Mouse (Mus musculus): ENCODE measurements around the gene Ahnak. TPM values are rescaled to one million over a fixed set of nuclear protein-coding genes. Genes with fewer than 3 reads are reported as not detected.
"Not testable (repeated sequence)": the region's sequence is repeated elsewhere in the genome, so short reads cannot be mapped to it uniquely, and the experiment has no call there.

Ahnak gene
- total RNA-seq, 2 experiments from 2014 or later = 14.7 to 15.7 TPM

- no peak for DNase-seq (ENCODE audit: extremely low spot score in 1 of 2, low spot score in 1 of 2)
These were observed 21.2 kb upstream of the Ahnak start for GRCm38 (mm10) chr19:8967893-8968292.

- not testable (repeated sequence) for DNase-seq (ENCODE audit: extremely low spot score in 1 of 2, low spot score in 1 of 2)
These were observed 16.6 kb upstream of the Ahnak start for GRCm38 (mm10) chr19:8972491-8972890.

- no peak for DNase-seq (ENCODE audit: extremely low spot score in 1 of 2, low spot score in 1 of 2)
These were observed 14.4 kb upstream of the Ahnak start for GRCm38 (mm10) chr19:8974638-8975037.

GRCm38 (mm10) chr19:8975491-8975890 is 13.6 kb upstream of the Ahnak start:
- DNase-seq (ENCODE audit: extremely low spot score in 1 of 2, low spot score in 1 of 2) = no peak

GRCm38 (mm10) chr19:8976535-8976934 is 12.5 kb upstream of the Ahnak start:
- no peak for DNase-seq (ENCODE audit: extremely low spot score in 1 of 2, low spot score in 1 of 2)

- no peak for DNase-seq (ENCODE audit: extremely low spot score in 1 of 2, low spot score in 1 of 2)
These were observed 8.3 kb upstream of the Ahnak start for GRCm38 (mm10) chr19:8980771-8981170.

- DNase-seq (ENCODE audit: extremely low spot score in 1 of 2, low spot score in 1 of 2) = no peak
These were observed 7.5 kb upstream of the Ahnak start for GRCm38 (mm10) chr19:8981450-8982168.

- no peak for DNase-seq (ENCODE audit: extremely low spot score in 1 of 2, low spot score in 1 of 2)
These were observed 6.6 kb upstream of the Ahnak start for GRCm38 (mm10) chr19:8982303-8983149.

GRCm38 (mm10) chr19:8983150-8983650 is 5.9 kb upstream of the Ahnak start:
- no peak for DNase-seq (ENCODE audit: extremely low spot score in 1 of 2, low spot score in 1 of 2)

- no peak for DNase-seq (ENCODE audit: extremely low spot score in 1 of 2, low spot score in 1 of 2)
These were observed 4.7 kb upstream of the Ahnak start for GRCm38 (mm10) chr19:8984255-8984868.

GRCm38 (mm10) chr19:8985891-8986290 is 3.2 kb upstream of the Ahnak start:
- no peak for DNase-seq (ENCODE audit: extremely low spot score in 1 of 2, low spot score in 1 of 2)

GRCm38 (mm10) chr19:8987816-8988215 is 1.3 kb upstream of the Ahnak start:
- DNase-seq (ENCODE audit: extremely low spot score in 1 of 2, low spot score in 1 of 2) = no peak

GRCm38 (mm10) chr19:8988346-8989065 is 578 bp upstream of the Ahnak start:
- DNase-seq (ENCODE audit: extremely low spot score in 1 of 2, low spot score in 1 of 2) = no peak

- peak in 1 of 2 experiments; percentile 28 for DNase-seq (ENCODE audit: extremely low spot score in 1 of 2, low spot score in 1 of 2)
These were observed 715 bp downstream of the Ahnak start for GRCm38 (mm10) chr19:8989567-8990431.

- DNase-seq (ENCODE audit: extremely low spot score in 1 of 2, low spot score in 1 of 2) = no peak
These were observed 1.5 kb downstream of the Ahnak start for GRCm38 (mm10) chr19:8990432-8991102.

GRCm38 (mm10) chr19:8991245-8991870 is 2.3 kb downstream of the Ahnak start:
- no peak for DNase-seq (ENCODE audit: extremely low spot score in 1 of 2, low spot score in 1 of 2)

GRCm38 (mm10) chr19:8991871-8992735 is 3.0 kb downstream of the Ahnak start:
- DNase-seq (ENCODE audit: extremely low spot score in 1 of 2, low spot score in 1 of 2) = no peak
